Mouse (Mus musculus): ENCODE measurements at regions not wholly inside any gene's neighbourhood (a gene's known extent, or its start where the extent isn't known, plus 50 kb on each side); places are given as distances from the start of the nearest gene placed in this dataset.

DNA sequence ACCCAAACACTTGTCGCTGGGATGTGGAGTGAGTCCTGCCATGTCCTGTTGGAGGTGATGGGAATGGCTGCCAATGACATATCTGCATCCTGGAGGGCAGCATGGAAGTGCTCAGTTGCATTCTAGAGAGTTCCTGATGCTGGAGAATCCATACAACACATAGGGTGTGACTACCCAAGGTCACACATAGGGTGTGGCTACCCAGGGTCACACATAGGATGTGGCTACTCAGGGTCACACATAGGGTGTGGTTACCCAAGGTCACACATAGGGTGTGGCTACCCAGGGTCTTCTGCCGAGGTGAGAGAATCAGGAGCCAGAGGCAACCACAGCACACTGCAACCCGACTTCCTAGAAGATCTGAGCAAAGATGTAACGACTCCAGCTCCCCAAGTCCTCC, 514.0 kb downstream of the Fam19a5 start:
- no peak for TF ChIP-seq CTCF (IDR thresholded peaks at IDR 0.05; ENCODE audit: low read depth, low read length)
- no peak for TF ChIP-seq POLR2A (IDR thresholded peaks at IDR 0.05; ENCODE audit: borderline replicate concordance, low read depth, low read length)

All from bone marrow macrophage, adult 2 months (primary cell).